Mouse (Mus musculus) embryonic facial prominence, embryonic 15.5 days (tissue): ENCODE data around the gene Nf1. TPM values are rescaled to one million over a fixed set of nuclear protein-coding genes. Genes with fewer than 3 reads are reported as not detected.

ENCODE experiments used
- ATAC-seq: fragments of 200-750 bp; cut with Nextera tagmentation; 2 replicates; pipeline ENCODE4 v1.8.0; 2017; ENCODE audit warnings: low read depth, moderate TSS enrichment; ENCODE audit not compliant: insufficient number of reproducible peaks, low FRiP score, low TSS enrichment
- H3K27ac ChIP-seq: fragments of 300-500 bp; sonication (generic); replicated peaks from 2 replicates; pipeline ENCODE4 v1.5.1; 2015; ENCODE audit warnings: mild to moderate bottlenecking, inconsistent platforms
- H3K27me3 ChIP-seq: fragments of 300-500 bp; sonication (generic); 2 replicates; pipeline ENCODE4 v1.6.1; 2015; ENCODE audit warnings: inconsistent platforms
- H3K36me3 ChIP-seq: fragments of 300-500 bp; sonication (generic); 2 replicates; pipeline ENCODE4 v1.6.1; 2015; ENCODE audit warnings: mild to moderate bottlenecking, inconsistent platforms
- H3K4me1 ChIP-seq: fragments of 300-500 bp; sonication (generic); 2 replicates; pipeline ENCODE4 v1.6.1; 2015; ENCODE audit warnings: inconsistent platforms
- H3K4me2 ChIP-seq: fragments of 300-500 bp; sonication (generic); replicated peaks from 2 replicates; pipeline ENCODE4 v1.6.1; 2015; ENCODE audit warnings: mild to moderate bottlenecking, inconsistent platforms
- H3K4me3 ChIP-seq: fragments of 300-500 bp; sonication (generic); replicated peaks from 2 replicates; pipeline ENCODE4 v1.5.1; 2015; ENCODE audit warnings: mild to moderate bottlenecking, inconsistent platforms
- H3K9ac ChIP-seq: fragments of 300-500 bp; sonication (generic); 2 replicates; pipeline ENCODE4 v1.6.1; 2015; ENCODE audit warnings: inconsistent platforms
- H3K9me3 ChIP-seq: fragments of 300-500 bp; sonication (generic); replicated peaks from 2 replicates; pipeline ENCODE4 v1.6.1; 2016; ENCODE audit warnings: inconsistent platforms
- WGBS: fragments of 180-500 bp; shearing (Covaris S2); methylation state at CpG from one replicate; pipeline ENCODE4 v1.1.7; 2015; 5-methylcytosine and 5-hydroxymethylcytosine counted together
- polyA plus RNA-seq: library from polyadenylated mRNA; unstranded; fragments of >200 nt; fragmentation: Nextera tagmentation; extraction: Ambion mirVana; gene quantifications from 2 replicates; pipeline ENCODE4 v1.2.1, GENCODE M21; 2015

Nf1 gene
- polyA plus RNA-seq, 1 experiment from 2014 or later = 6.4 TPM

- Histone ChIP-seq H3K27ac (no peak overlapping the region), H3K27me3 (no peaks in the 10 kb centered on the region), H3K4me1 (peaks cover 5% of the 10 kb centered on the region; the same call in 1 of the 2 replicates), H3K4me2 (no peak overlapping the region), H3K9me3 (no peaks in the 10 kb centered on the region), H3K4me3 (no peak overlapping the region), H3K9ac (no peak overlapping the region), H3K36me3 (no peaks in the 10 kb centered on the region; the same call in 1 of the 2 replicates)
- WGBS = 89% methylated on average over 6 of the region's 6 CpGs
- ATAC-seq = no peak
These were observed 189.7 kb downstream of the Nf1 start for GRCm38 (mm10) chr11:79529226-79529625.

GRCm38 (mm10) chr11:79529736-79530135 is 190.2 kb downstream of the Nf1 start:
- Histone ChIP-seq H3K27ac (no peak overlapping the region), H3K27me3 (no peaks in the 10 kb centered on the region), H3K9ac (no peak overlapping the region), H3K4me2 (no peak overlapping the region), H3K4me1 (peaks cover 6% of the 10 kb centered on the region; the same call in 1 of the 2 replicates), H3K9me3 (no peaks in the 10 kb centered on the region), H3K4me3 (no peak overlapping the region), H3K36me3 (no peaks in the 10 kb centered on the region; the same call in 1 of the 2 replicates)
- ATAC-seq = no peak
- 74% methylated on average over 2 of the region's 2 CpGs for WGBS

GRCm38 (mm10) chr11:79530333-79530761 is 190.9 kb downstream of the Nf1 start, which contains the start of the genes Evi2 and Evi2a:
Gene Evi2 (minus strand): TSS chr11:79530589.
Gene Evi2a (minus strand): TSS chr11:79530609.
- 75% methylated on average over 7 of the region's 7 CpGs for WGBS

GRCm38 (mm10) chr11:79530774-79531173 is 191.3 kb downstream of the Nf1 start:
- WGBS = 78% methylated on average over 11 of the region's 11 CpGs
- H3K27ac ChIP-seq = no peak overlapping the region
- no peak overlapping the region for H3K4me3 ChIP-seq
- ATAC-seq = no peak
- no peaks in the 10 kb centered on the region for H3K9me3 ChIP-seq
- no peak overlapping the region for H3K9ac ChIP-seq
- H3K4me2 ChIP-seq = no peak overlapping the region
- no peaks in the 10 kb centered on the region for H3K27me3 ChIP-seq
- H3K4me1 ChIP-seq = peaks cover 6% of the 10 kb centered on the region; the same call in 1 of the 2 replicates
- H3K36me3 ChIP-seq = no peaks in the 10 kb centered on the region; the same call in 1 of the 2 replicates

More at GRCm38 (mm10) chr11:79530333-79530761, 190.9 kb downstream of the Nf1 start, which contains the start of the genes Evi2 and Evi2a:
- no peak for ATAC-seq
- peaks cover 6% of the 10 kb centered on the region; the same call in 1 of the 2 replicates for H3K4me1 ChIP-seq
- H3K4me3 ChIP-seq = no peak within 1 kb of the TSS
- no peaks in the 10 kb centered on the region for H3K27me3 ChIP-seq
- H3K4me2 ChIP-seq = no peak within 1 kb of the TSS
- H3K27ac ChIP-seq = no peak within 1 kb of the TSS
- H3K9ac ChIP-seq = no peak within 1 kb of the TSS
- H3K9me3 ChIP-seq = no peaks in the 10 kb centered on the region
- no peaks in the 10 kb centered on the region; the same call in 1 of the 2 replicates for H3K36me3 ChIP-seq

GRCm38 (mm10) chr11:79531485-79531884 is 192.0 kb downstream of the Nf1 start:
- Histone ChIP-seq H3K4me2 (no peak overlapping the region), H3K36me3 (no peaks in the 10 kb centered on the region; the same call in 1 of the 2 replicates), H3K4me3 (no peak overlapping the region), H3K27me3 (no peaks in the 10 kb centered on the region), H3K27ac (no peak overlapping the region), H3K9me3 (no peaks in the 10 kb centered on the region), H3K4me1 (peaks cover 6% of the 10 kb centered on the region; the same call in 1 of the 2 replicates), H3K9ac (no peak overlapping the region)
- no peak for ATAC-seq
- 95% methylated on average over 4 of the region's 4 CpGs for WGBS

- H3K4me1 ChIP-seq = peaks cover 6% of the 10 kb centered on the region; the same call in 1 of the 2 replicates
- no peaks in the 10 kb centered on the region for H3K27me3 ChIP-seq
- ATAC-seq = no peak; the same call in 1 of the 2 replicates
- peaks cover 11% of the 10 kb centered on the region for H3K36me3 ChIP-seq
- H3K9me3 ChIP-seq = no peaks in the 10 kb centered on the region
- no peak overlapping the region for H3K4me2 ChIP-seq
- no peak overlapping the region for H3K9ac ChIP-seq
- 94% methylated on average over 6 of the region's 6 CpGs for WGBS
- no peak overlapping the region for H3K4me3 ChIP-seq
- no peak overlapping the region for H3K27ac ChIP-seq
These were observed 193.8 kb downstream of the Nf1 start for GRCm38 (mm10) chr11:79533311-79533710.

- Histone ChIP-seq H3K4me3 (no peak overlapping the region), H3K9ac (no peak overlapping the region), H3K4me2 (no peak overlapping the region), H3K9me3 (no peaks in the 10 kb centered on the region), H3K36me3 (peaks cover 11% of the 10 kb centered on the region), H3K27me3 (no peaks in the 10 kb centered on the region), H3K27ac (0 out of 2 replicates have a peak overlapping the region, but pooled peaks have one; percentile 40), H3K4me1 (peaks cover 6% of the 10 kb centered on the region; the same call in 1 of the 2 replicates)
- peak; percentile 67; the same call in 1 of the 2 replicates for ATAC-seq
- WGBS = 66% methylated on average over 8 of the region's 8 CpGs
These were observed 194.6 kb downstream of the Nf1 start for GRCm38 (mm10) chr11:79533950-79534690.

GRCm38 (mm10) chr11:79535554-79535953 is 196.1 kb downstream of the Nf1 start:
- Histone ChIP-seq H3K9ac (no peak overlapping the region), H3K4me2 (no peak overlapping the region), H3K9me3 (no peaks in the 10 kb centered on the region), H3K27ac (no peak overlapping the region), H3K36me3 (peaks cover 19% of the 10 kb centered on the region), H3K27me3 (no peaks in the 10 kb centered on the region), H3K4me3 (no peak overlapping the region), H3K4me1 (peaks cover 6% of the 10 kb centered on the region; the same call in 1 of the 2 replicates)
- 88% methylated on average over 4 of the region's 4 CpGs for WGBS
- ATAC-seq = no peak

GRCm38 (mm10) chr11:79536293-79536692 is 196.8 kb downstream of the Nf1 start:
- H3K27me3 ChIP-seq = no peaks in the 10 kb centered on the region
- H3K4me2 ChIP-seq = no peak overlapping the region
- peaks cover 6% of the 10 kb centered on the region; the same call in 1 of the 2 replicates for H3K4me1 ChIP-seq
- no peak for ATAC-seq
- no peak overlapping the region for H3K27ac ChIP-seq
- WGBS = 95% methylated on average over 3 of the region's 3 CpGs
- no peak overlapping the region for H3K9ac ChIP-seq
- H3K36me3 ChIP-seq = peaks cover 25% of the 10 kb centered on the region
- no peaks in the 10 kb centered on the region for H3K9me3 ChIP-seq
- H3K4me3 ChIP-seq = no peak overlapping the region

- Histone ChIP-seq H3K4me1 (no peaks in the 10 kb centered on the region), H3K9ac (no peak overlapping the region), H3K9me3 (no peaks in the 10 kb centered on the region), H3K27ac (no peak overlapping the region), H3K27me3 (no peaks in the 10 kb centered on the region), H3K4me2 (no peak overlapping the region), H3K36me3 (peaks cover 71% of the 10 kb centered on the region), H3K4me3 (no peak overlapping the region)
- 71% methylated on average over 1 of the region's 1 CpGs for WGBS
- no peak for ATAC-seq
These were observed 213.1 kb downstream of the Nf1 start for GRCm38 (mm10) chr11:79552622-79553021.

GRCm38 (mm10) chr11:79560536-79560935 is 221.0 kb downstream of the Nf1 start:
- H3K9me3 ChIP-seq = no peaks in the 10 kb centered on the region
- no peak for ATAC-seq
- WGBS = 93% methylated on average over 4 of the region's 4 CpGs
- no peak overlapping the region for H3K9ac ChIP-seq
- H3K4me1 ChIP-seq = no peaks in the 10 kb centered on the region
- H3K27ac ChIP-seq = no peak overlapping the region
- H3K4me3 ChIP-seq = no peak overlapping the region
- no peaks in the 10 kb centered on the region for H3K27me3 ChIP-seq
- H3K36me3 ChIP-seq = peaks cover 58% of the 10 kb centered on the region
- H3K4me2 ChIP-seq = no peak overlapping the region
